Mouse (Mus musculus) liver, adult 2 months (tissue): Measurements from ENCODE around the gene Glcci1.

ENCODE experiments used
- CTCF ChIP-seq: fragments of 200-500 bp; IDR thresholded peaks from 2 replicates; pipeline ENCODE4 v1.5.1; 2011; ENCODE audit warnings: low read depth, low read length, control low read depth
- POLR2A ChIP-seq: fragments of 200-500 bp; IDR thresholded peaks from 2 replicates; pipeline ENCODE4 v1.6.1; 2011; ENCODE audit warnings: low read length, control low read depth; ENCODE audit not compliant: insufficient read depth; ENCODE audit errors: extremely low read depth

GRCm38 (mm10) chr6:8524717-8525116 lies 15.3 kb downstream of the Glcci1 start:
- TF ChIP-seq POLR2A (no peak), CTCF (no peak)
